Mouse (Mus musculus) layer of hippocampus, adult 8-10 months (tissue): ENCODE data around the gene Vdr. TPM values are rescaled to one million over a fixed set of nuclear protein-coding genes. Genes with fewer than 3 reads are reported as not detected.

Experiments used
- DNase-seq, 2 experiments: peaks; one replicate each; pipeline ENCODE4 v3.0.0; 2022; ENCODE audit warnings: low spot score in 2 of 2
- total RNA-seq, 4 experiments: library from RNA; stranded (reverse); gene quantifications; 2 replicates each; pipeline ENCODE4 v1.2.4; 2022

Vdr gene
- total RNA-seq, 4 experiments from 2014 or later = 0.23 to 0.64 (median 0.50) TPM

- no peak for DNase-seq
These were observed 80.1 kb downstream of the Vdr start for GRCm38 (mm10) chr15:97830253-97830787.

DNA sequence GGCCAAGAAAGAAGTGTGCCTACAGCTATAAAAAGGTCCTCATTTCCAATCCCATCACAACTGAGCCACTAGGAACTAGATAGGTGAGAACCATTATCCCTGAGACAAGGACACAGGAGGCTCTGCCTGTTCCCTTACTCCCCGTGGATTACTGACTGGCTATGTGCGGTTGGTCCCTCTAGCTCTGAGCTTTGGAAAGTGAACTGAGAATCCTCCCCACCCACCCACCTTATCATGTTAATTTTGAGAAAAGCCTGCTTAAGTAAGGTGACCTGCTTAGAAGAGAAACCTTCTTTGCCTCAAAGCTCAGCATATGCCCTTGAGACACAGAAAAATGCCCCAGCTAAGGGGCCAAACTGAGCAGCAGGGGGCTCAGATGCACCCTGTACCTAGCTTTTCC is 81.0 kb downstream of the Vdr start:
- no peak for DNase-seq

- no peak for DNase-seq
These were observed 81.5 kb downstream of the Vdr start for GRCm38 (mm10) chr15:97828901-97829338.

DNA sequence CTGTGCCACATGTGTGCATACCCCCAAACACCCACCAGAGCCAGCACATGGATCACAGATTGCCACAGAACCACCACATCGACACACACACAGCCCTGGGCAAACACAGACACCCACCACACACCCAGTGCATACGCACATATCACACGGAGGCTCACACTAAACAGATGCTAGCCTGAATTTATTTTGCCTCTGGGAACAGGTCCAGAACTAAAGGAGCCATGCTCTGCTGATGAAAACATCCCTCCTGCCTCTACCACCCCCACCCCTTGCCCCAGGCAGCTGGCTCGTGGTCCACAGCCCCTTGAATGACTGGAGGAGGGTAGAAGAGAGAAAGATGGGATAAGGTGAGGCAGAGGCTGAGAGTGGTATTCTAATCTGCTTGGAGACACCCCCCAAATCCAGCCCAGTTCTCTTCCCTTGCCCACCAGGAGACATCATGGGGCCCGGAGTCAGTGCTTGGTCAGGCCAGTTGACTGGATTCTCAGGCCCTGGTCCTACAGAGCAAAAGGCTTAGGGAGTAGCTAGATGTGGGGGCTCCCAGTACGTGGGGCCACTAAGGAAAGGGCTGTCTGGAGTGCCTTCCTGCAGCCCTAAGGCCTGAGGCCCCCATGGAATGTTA is 82.1 kb downstream of the Vdr start:
- DNase-seq = no peak

GRCm38 (mm10) chr15:97827401-97827800 is 83.0 kb downstream of the Vdr start:
- no peak for DNase-seq

DNA sequence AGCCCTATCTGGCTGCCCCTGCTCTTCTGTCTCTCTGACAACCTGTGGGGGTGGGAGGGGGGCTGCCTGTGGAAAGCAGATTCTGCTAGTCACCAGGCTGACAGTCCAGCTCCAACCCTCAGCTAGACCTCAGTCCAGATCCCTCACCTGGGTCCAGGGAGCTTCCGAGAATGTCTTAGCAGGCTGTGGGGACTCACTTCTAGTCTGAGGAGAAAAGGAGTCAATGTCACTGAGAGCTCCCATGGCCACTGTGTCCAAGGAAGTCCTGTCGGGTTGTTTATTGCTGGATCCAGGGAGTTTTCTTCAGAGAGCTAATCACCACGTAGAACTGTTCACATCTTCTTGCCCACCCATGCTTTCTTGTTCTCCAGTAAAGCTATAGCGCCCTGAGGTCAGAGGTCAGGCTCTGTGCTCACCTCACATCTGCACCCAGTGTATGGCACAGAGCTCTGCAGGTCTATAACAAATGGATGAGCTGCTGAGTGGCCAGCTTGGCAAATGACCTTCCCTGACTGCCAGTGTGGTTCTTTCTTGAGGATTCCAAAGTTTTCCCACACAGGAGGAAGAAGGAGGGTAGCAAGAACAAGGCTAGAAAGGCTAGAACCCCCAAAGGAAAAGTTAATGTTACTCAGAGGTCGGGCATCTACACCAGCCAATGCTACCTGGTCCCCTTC is 83.7 kb downstream of the Vdr start:
- no peak for DNase-seq

DNA sequence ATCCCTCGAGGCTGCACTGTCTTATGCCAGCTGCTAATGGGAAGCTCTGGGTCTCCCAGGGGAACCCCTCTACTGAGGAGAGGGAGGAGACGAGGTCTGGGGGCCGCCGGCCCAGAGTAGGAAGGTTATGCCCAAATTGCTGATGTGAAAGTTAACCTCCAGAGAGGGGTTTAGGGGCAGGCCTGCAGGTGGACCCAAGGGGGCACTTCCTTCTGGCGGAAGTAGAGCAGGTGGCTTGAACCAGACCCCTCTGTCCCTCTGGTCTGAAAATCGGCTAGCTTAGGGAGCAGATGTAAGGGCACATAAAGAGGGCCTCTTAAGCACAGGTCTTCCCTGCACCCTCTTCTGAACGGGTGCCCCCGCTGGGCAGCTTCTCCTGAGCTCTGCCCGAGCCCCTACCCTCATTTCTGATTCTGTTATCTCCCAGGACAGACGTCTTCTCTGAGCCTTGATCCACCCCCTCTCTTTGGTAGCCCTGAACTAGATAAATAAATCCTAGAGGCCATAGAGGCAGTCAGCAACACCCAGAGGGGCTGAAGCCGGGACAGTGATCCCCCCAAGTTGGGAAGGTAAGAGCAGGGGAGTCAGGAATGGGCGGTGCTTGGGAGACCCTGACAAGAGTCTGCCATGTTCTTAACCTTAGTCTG is 84.4 kb downstream of the Vdr start:
- DNase-seq = no peak

GRCm38 (mm10) chr15:97825071-97825940 is 85.1 kb downstream of the Vdr start:
- peak; percentile 66 to 67 for DNase-seq

DNA sequence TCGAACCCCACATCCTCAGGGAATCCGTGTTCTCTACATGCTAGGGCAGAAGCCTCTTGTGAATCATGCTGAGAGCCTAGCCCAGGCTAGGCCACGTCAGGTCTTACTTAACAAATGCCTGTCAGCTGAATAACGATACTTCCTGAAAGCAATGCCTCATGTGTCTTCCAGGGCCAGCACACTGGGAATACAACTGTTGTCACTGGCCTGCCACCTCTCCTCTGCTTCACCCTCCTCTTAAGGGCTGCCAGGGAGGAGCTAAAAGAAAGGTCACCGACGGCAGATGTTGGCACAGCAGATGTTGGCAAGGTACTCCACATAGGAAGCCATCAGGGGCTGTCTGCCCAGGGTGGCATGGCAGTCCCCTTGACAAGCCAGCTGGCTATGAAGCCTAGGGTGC is 86.4 kb downstream of the Vdr start:
- DNase-seq = no peak

GRCm38 (mm10) chr15:97823479-97823878 is 87.0 kb downstream of the Vdr start:
- no peak for DNase-seq

- DNase-seq = no peak
These were observed 87.7 kb downstream of the Vdr start for GRCm38 (mm10) chr15:97822545-97823228.

DNA sequence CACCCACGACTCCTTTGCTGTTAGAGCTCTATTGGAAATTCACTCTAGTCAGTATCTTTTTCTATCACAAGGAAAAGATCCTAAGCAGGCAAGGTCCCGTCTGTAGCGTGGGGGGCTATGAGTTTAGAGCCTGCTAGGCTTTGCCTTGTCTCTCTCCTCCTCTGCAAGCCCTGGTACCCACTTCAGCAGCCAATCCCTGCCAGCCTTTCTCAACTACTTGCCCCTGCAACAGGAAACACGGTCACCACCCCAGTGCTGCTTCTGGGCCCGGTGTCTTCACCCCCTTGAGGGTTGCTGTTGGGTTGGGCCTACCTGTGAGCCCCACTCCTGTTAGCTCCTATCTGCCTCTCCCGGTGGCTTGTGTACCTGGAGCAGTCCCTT is 88.5 kb downstream of the Vdr start:
- DNase-seq = no peak

- no peak for DNase-seq
These were observed 89.0 kb downstream of the Vdr start for GRCm38 (mm10) chr15:97821321-97821982.

DNA sequence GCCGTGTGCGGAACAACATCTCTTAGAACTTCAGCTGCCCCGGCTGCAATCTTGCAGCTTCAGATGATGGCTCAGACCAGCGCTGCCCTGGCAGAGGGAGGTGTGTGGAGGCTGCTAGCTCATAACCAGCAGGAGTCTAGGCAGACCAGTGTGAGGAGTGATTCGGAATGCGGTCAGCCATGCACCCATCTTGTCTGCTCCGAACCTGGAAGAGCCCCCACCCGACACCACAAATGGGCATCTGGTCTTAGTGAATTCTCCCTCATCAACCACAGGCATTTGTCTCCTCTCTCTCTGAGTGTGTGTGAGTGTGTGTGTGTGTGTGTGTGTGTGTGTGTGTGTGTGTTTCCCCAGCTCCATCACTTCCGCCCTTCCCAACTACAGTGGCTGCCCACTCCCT is 90.5 kb downstream of the Vdr start:
- DNase-seq = no peak

GRCm38 (mm10) chr15:97816199-97816994 is 94.0 kb downstream of the Vdr start:
- DNase-seq = no peak

DNA sequence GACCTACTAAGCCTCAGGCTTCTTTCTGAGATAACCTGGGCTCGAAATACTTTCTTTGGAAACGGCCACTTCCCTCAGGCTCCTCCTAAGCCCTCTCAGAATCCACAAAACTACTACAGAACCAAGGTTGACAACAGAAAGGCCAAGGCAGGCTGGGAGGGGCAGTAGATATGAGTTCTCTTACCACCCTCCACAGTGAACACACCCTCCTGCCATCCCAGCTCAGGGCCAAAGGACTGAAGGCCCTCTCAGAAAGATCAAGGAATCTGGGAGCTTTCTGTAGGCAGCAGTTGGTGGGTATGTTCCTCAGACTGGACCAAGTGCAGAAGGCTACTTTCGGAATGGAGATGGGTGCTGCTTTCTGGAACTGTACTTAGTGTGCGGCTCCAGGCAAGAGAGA is 95.2 kb downstream of the Vdr start:
- DNase-seq = no peak

DNA sequence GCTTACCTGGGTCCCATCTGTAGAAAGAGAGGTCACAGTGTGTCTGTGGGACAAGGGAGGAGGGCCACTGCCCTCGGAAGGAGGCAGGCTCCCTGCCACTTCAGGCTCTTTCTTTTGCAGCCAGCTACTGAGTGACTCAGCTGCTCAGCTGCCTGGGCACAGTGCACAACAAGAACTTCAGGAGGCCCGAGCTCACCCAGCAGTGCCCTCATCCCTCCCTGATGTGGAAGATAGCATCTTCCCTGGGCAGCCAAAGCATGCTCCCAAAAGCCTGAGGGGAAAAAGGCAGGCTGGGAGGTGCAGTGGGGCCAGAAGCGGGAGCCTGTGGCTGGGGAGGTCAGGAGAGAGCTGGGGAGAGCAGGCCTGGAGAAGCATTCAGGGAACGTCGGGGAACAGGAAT is 95.7 kb downstream of the Vdr start:
- no peak for DNase-seq

DNA sequence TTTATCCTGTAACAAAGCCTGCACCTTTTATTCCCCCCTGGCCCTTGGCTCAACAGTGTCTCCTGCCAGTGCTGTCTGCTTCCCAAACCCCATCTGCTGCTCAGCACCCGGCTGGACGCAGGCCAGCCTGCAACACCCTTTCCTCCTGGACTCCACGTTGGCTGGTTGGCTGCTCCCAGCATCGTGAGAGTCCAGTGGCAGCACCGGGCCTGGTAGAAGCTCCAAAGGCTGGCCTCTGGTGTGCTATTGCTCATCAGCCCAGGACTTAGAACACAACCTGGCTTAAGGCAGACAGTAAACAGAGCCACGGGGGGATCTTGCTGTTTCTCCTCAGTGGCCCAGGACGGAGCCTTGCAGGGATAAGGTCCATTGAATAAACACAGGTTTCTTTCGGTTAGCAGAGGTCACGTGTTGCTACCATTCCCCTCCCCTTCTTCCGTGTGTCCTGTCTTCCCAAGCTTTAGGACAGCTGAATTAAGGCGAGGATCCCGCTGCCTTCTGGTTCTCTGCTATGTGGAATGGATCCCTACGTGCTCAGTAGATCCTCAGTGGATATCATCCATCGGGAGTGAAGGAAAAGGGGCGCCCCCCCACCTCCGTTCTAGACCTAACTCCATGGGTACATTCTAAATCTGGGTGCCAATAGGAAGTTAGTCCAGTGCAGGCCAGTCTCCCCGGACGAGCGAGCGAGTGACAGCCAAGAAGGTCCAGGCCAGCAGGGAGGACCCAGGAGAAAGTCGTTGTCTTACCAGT is 96.8 kb downstream of the Vdr start:
- DNase-seq = no peak

GRCm38 (mm10) chr15:97812875-97813274 is 97.6 kb downstream of the Vdr start:
- DNase-seq = no peak
